Comparison of ENCODE assay signal across 9 mouse cellular contexts in genomic region chr7:112499453-112500133, GRCm38 (mm10).
A peak's percentile ranks its signal among the peaks of the same experiment; 100 is the strongest.
DNase-seq lines count a peak whose midpoint lies in the region; ATAC-seq and TF ChIP-seq lines count a peak whose summit lies in the region.
"Had no signal": no experiment of that assay in that cellular context is flagged by ENCODE, and none has a peak within 500 bp of the region (broad histone marks: within the 10 kb centered on the region; RNA-seq: fewer than 3 reads in every experiment).

No protein-coding gene starts in this region.

- no peaks in the 10 kb centered on the region for H3K36me3 ChIP-seq in intestine, embryonic 16.5 days (ENCODE audit: control insufficient read depth, insufficient read depth, low read length)
- no peaks in the 10 kb centered on the region for H3K36me3 ChIP-seq in midbrain, embryonic 15.5 days (replicated peaks)
- H3K36me3 ChIP-seq in thymus, adult 2 months (ENCODE audit: control insufficient read depth, insufficient read depth, low read length) = no peaks in the 10 kb centered on the region

- H3K27me3 ChIP-seq in intestine, embryonic 16.5 days (replicated peaks; ENCODE audit: control insufficient read depth, insufficient read depth, low read length) = no peaks in the 10 kb centered on the region
- H3K27me3 ChIP-seq in midbrain, embryonic 15.5 days (replicated peaks) = no peaks in the 10 kb centered on the region
- no peaks in the 10 kb centered on the region for H3K27me3 ChIP-seq in thymus, adult 2 months (ENCODE audit: control insufficient read depth, insufficient read depth, low read length)

- no peak for TF ChIP-seq POLR2A in brain, embryonic 14.5 days (IDR thresholded peaks at IDR 0.05; ENCODE audit: borderline replicate concordance, extremely low read depth, insufficient read depth, insufficient read length, poor library complexity, severe bottlenecking)
- TF ChIP-seq POLR2A in thymus, adult 2 months (IDR thresholded peaks at IDR 0.05; ENCODE audit: control insufficient read depth, extremely low read depth, insufficient read depth, low read length, poor library complexity) = no peak

- peaks cover 78% of the 10 kb centered on the region for H3K4me1 ChIP-seq in intestine, embryonic 16.5 days (ENCODE audit: control insufficient read depth, insufficient read depth, low read length)
- peaks cover 14% of the 10 kb centered on the region for H3K4me1 ChIP-seq in midbrain, embryonic 15.5 days
- H3K4me1 ChIP-seq in thymus, adult 2 months (replicated peaks; ENCODE audit: control insufficient read depth, insufficient read depth, low read length) = no peaks in the 10 kb centered on the region; the same call in 1 of the 2 replicates

- DNase-seq in heart, adult 8-10 months (ENCODE audit: low spot score) = peak; percentile 35
- no peak for DNase-seq in heart, postnatal 4 days
- DNase-seq in 3T3-L1 (ENCODE audit: low read depth, low spot score) = peak; percentile 80
- DNase-seq in brain, embryonic 14.5 days (ENCODE audit: low read depth) = peak; percentile 66
- DNase-seq in thymus, adult 2 months = no peak
- DNase-seq: cerebellum, adult 8-10 months had no signal

- H3K9me3 ChIP-seq in intestine, embryonic 16.5 days (ENCODE audit: control insufficient read depth, low read length) = no peaks in the 10 kb centered on the region
- no peaks in the 10 kb centered on the region for H3K9me3 ChIP-seq in midbrain, embryonic 15.5 days

- H3K27ac ChIP-seq in intestine, embryonic 16.5 days (ENCODE audit: low read length) = peak overlapping the region; percentile 29
- no peak overlapping the region for H3K27ac ChIP-seq in midbrain, embryonic 15.5 days
- no peak overlapping the region for H3K27ac ChIP-seq in thymus, adult 2 months (ENCODE audit: control insufficient read depth, insufficient read depth, low read length)

- no peak overlapping the region for H3K9ac ChIP-seq in intestine, embryonic 16.5 days (ENCODE audit: low read depth, low read length)
- no peak overlapping the region for H3K9ac ChIP-seq in midbrain, embryonic 15.5 days

- peak; percentile 15; the same call in 1 of the 2 replicates for ATAC-seq in intestine, embryonic 16.5 days
- no peak for ATAC-seq in midbrain, embryonic 15.5 days (replicated peaks)
- ATAC-seq in megakaryocyte, adult 5-6 weeks (ENCODE audit: poor library complexity, severe bottlenecking) = no peak

- WGBS in intestine, embryonic 16.5 days = 19% methylated on average over 10 of the region's 10 CpGs
- 63% methylated on average over 10 of the region's 10 CpGs for WGBS in midbrain, embryonic 15.5 days
- WGBS in thymus, adult 2 months = 36% methylated on average over 10 of the region's 10 CpGs

- H3K4me2 ChIP-seq in intestine, embryonic 16.5 days (ENCODE audit: low read depth, low read length) = 0 out of 2 replicates have a peak overlapping the region, but pooled peaks have one; percentile 5
- H3K4me2 ChIP-seq in midbrain, embryonic 15.5 days = no peak overlapping the region

- TF ChIP-seq CTCF in brain, embryonic 14.5 days (IDR thresholded peaks at IDR 0.05; ENCODE audit: borderline replicate concordance, extremely low read depth, insufficient read depth, insufficient read length) = no peak
- TF ChIP-seq CTCF in thymus, adult 2 months (IDR thresholded peaks at IDR 0.05; ENCODE audit: borderline replicate concordance, control insufficient read depth, extremely low read depth, insufficient read depth, low read length, poor library complexity) = no peak

- no peak overlapping the region for H3K4me3 ChIP-seq in intestine, embryonic 16.5 days (ENCODE audit: low read length)
- H3K4me3 ChIP-seq in midbrain, embryonic 15.5 days = no peak overlapping the region
- no peak overlapping the region for H3K4me3 ChIP-seq in thymus, adult 2 months (ENCODE audit: control insufficient read depth, insufficient read depth, low read length)

Comparison
In these comparisons a context has a peak if more than half of its experiments do, and no peak if none do; other contexts are left out.
1. DNase-seq: peak in heart, adult 8-10 months (single experiment), 3T3-L1 (single experiment) and brain, embryonic 14.5 days (single experiment); none in heart, postnatal 4 days (single experiment) and thymus, adult 2 months (single experiment).